Mouse (Mus musculus): Measurements from ENCODE around the gene Cyp8b1. TPM values are rescaled to one million over a fixed set of nuclear protein-coding genes. Genes with fewer than 3 reads are reported as not detected.

Gene Cyp8b1
- total and polyA plus RNA-seq, 2 experiments from 2014 or later = not detected

- no peaks in the 10 kb centered on the region for H3K36me3 ChIP-seq (ENCODE audit: insufficient read depth)
- H3K4me2 ChIP-seq (ENCODE audit: low read depth) = 0 out of 2 replicates have a peak overlapping the region, but pooled peaks have one; percentile 8
- H3K27me3 ChIP-seq (ENCODE audit: insufficient read depth, low read length) = no peaks in the 10 kb centered on the region
- no peaks in the 10 kb centered on the region for H3K9me3 ChIP-seq (ENCODE audit: low read length)
- 27% methylated on average over 14 of the region's 14 CpGs for WGBS
- ATAC-seq (no peak), DNase-seq (peak; percentile 46)
- H3K9ac ChIP-seq = no peak overlapping the region
- H3K4me3 ChIP-seq (ENCODE audit: low read depth, low read length) = no peak overlapping the region
- TF ChIP-seq CTCF (IDR thresholded peaks at IDR 0.05; ENCODE audit: low read depth) = peak; percentile 63
- no peaks in the 10 kb centered on the region for H3K4me1 ChIP-seq (ENCODE audit: insufficient read depth)
- no peak overlapping the region for H3K27ac ChIP-seq (ENCODE audit: low read depth, low read length)
Measured at GRCm38 (mm10) chr9:121880840-121881239, 35.3 kb downstream of the Cyp8b1 start.

- Histone ChIP-seq H3K4me2 (ENCODE audit: low read depth) (no peak overlapping the region), H3K4me3 (ENCODE audit: low read depth, low read length) (no peak overlapping the region), H3K27ac (ENCODE audit: low read depth, low read length) (no peak overlapping the region), H3K36me3 (ENCODE audit: insufficient read depth) (no peaks in the 10 kb centered on the region), H3K9ac (no peak overlapping the region), H3K9me3 (ENCODE audit: low read length) (no peaks in the 10 kb centered on the region), H3K4me1 (ENCODE audit: insufficient read depth) (no peaks in the 10 kb centered on the region), H3K27me3 (ENCODE audit: insufficient read depth, low read length) (no peaks in the 10 kb centered on the region)
- ATAC-seq (peak; percentile 25; the same call in 1 of the 2 replicates), DNase-seq (peak; percentile 68)
- 9% methylated on average over 3 of the region's 3 CpGs for WGBS
- TF ChIP-seq CTCF (IDR thresholded peaks at IDR 0.05; ENCODE audit: low read depth) = peak; percentile 83
Measured at GRCm38 (mm10) chr9:121877052-121877740, 38.9 kb downstream of the Cyp8b1 start.

GRCm38 (mm10) chr9:121873578-121873977 lies 42.5 kb downstream of the Cyp8b1 start:
- H3K9ac ChIP-seq = no peak overlapping the region
- no peaks in the 10 kb centered on the region for H3K36me3 ChIP-seq (ENCODE audit: insufficient read depth)
- no peak for TF ChIP-seq CTCF (IDR thresholded peaks at IDR 0.05; ENCODE audit: low read depth)
- no peak for DNase-seq
- no peak overlapping the region for H3K4me3 ChIP-seq (ENCODE audit: low read depth, low read length)
- no peaks in the 10 kb centered on the region for H3K4me1 ChIP-seq (ENCODE audit: insufficient read depth)
- no peak overlapping the region for H3K4me2 ChIP-seq (ENCODE audit: low read depth)
- H3K9me3 ChIP-seq (ENCODE audit: low read length) = no peaks in the 10 kb centered on the region
- no peaks in the 10 kb centered on the region for H3K27me3 ChIP-seq (ENCODE audit: insufficient read depth, low read length)
- no peak for ATAC-seq
- H3K27ac ChIP-seq (ENCODE audit: low read depth, low read length) = no peak overlapping the region

GRCm38 (mm10) chr9:121872062-121872683 lies 43.9 kb downstream of the Cyp8b1 start:
- no peak for TF ChIP-seq CTCF (IDR thresholded peaks at IDR 0.05; ENCODE audit: low read depth)
- 78% methylated on average over 2 of the region's 2 CpGs for WGBS

GRCm38 (mm10) chr9:121869973-121870515 lies 46.1 kb downstream of the Cyp8b1 start:
- WGBS = 48% methylated on average over 4 of the region's 4 CpGs
- ATAC-seq (no peak), DNase-seq (no peak)
- no peaks in the 10 kb centered on the region for H3K9me3 ChIP-seq (ENCODE audit: low read length)
- no peak overlapping the region for H3K4me3 ChIP-seq (ENCODE audit: low read depth, low read length)
- no peaks in the 10 kb centered on the region for H3K4me1 ChIP-seq (ENCODE audit: insufficient read depth)
- H3K27me3 ChIP-seq (ENCODE audit: insufficient read depth, low read length) = no peaks in the 10 kb centered on the region
- no peak for TF ChIP-seq CTCF (IDR thresholded peaks at IDR 0.05; ENCODE audit: low read depth)
- H3K4me2 ChIP-seq (ENCODE audit: low read depth) = no peak overlapping the region
- no peak overlapping the region for H3K27ac ChIP-seq (ENCODE audit: low read depth, low read length)
- H3K9ac ChIP-seq = no peak overlapping the region
- H3K36me3 ChIP-seq (ENCODE audit: insufficient read depth) = no peaks in the 10 kb centered on the region

More at GRCm38 (mm10) chr9:121872062-121872683, 43.9 kb downstream of the Cyp8b1 start:
- no peak for DNase-seq
- Histone ChIP-seq H3K4me3 (ENCODE audit: low read depth, low read length) (no peak overlapping the region), H3K27ac (ENCODE audit: low read depth, low read length) (no peak overlapping the region), H3K9ac (no peak overlapping the region), H3K4me1 (ENCODE audit: insufficient read depth) (no peaks in the 10 kb centered on the region), H3K36me3 (ENCODE audit: insufficient read depth) (no peaks in the 10 kb centered on the region), H3K9me3 (ENCODE audit: low read length) (no peaks in the 10 kb centered on the region), H3K4me2 (ENCODE audit: low read depth) (no peak overlapping the region), H3K27me3 (ENCODE audit: insufficient read depth, low read length) (no peaks in the 10 kb centered on the region)
- no peak for ATAC-seq

GRCm38 (mm10) chr9:121869432-121869831 lies 46.7 kb downstream of the Cyp8b1 start:
- ATAC-seq = no peak
- DNase-seq = no peak

GRCm38 (mm10) chr9:121868236-121868635 lies 47.9 kb downstream of the Cyp8b1 start:
- 62% methylated on average over 6 of the region's 6 CpGs for WGBS
- H3K27me3 ChIP-seq (ENCODE audit: insufficient read depth, low read length) = no peaks in the 10 kb centered on the region
- no peak overlapping the region for H3K4me3 ChIP-seq (ENCODE audit: low read depth, low read length)
- no peak overlapping the region for H3K27ac ChIP-seq (ENCODE audit: low read depth, low read length)
- no peak for TF ChIP-seq CTCF (IDR thresholded peaks at IDR 0.05; ENCODE audit: low read depth)
- no peak for ATAC-seq
- no peaks in the 10 kb centered on the region for H3K4me1 ChIP-seq (ENCODE audit: insufficient read depth)
- no peaks in the 10 kb centered on the region for H3K36me3 ChIP-seq (ENCODE audit: insufficient read depth)
- no peak overlapping the region for H3K9ac ChIP-seq
- H3K9me3 ChIP-seq (ENCODE audit: low read length) = no peaks in the 10 kb centered on the region
- H3K4me2 ChIP-seq (ENCODE audit: low read depth) = no peak overlapping the region
- no peak for DNase-seq

More at GRCm38 (mm10) chr9:121869432-121869831, 46.7 kb downstream of the Cyp8b1 start:
- Histone ChIP-seq H3K27me3 (ENCODE audit: insufficient read depth, low read length) (no peaks in the 10 kb centered on the region), H3K9ac (no peak overlapping the region), H3K27ac (ENCODE audit: low read depth, low read length) (no peak overlapping the region), H3K4me3 (ENCODE audit: low read depth, low read length) (no peak overlapping the region), H3K9me3 (ENCODE audit: low read length) (no peaks in the 10 kb centered on the region), H3K4me2 (ENCODE audit: low read depth) (no peak overlapping the region), H3K36me3 (ENCODE audit: insufficient read depth) (no peaks in the 10 kb centered on the region), H3K4me1 (ENCODE audit: insufficient read depth) (no peaks in the 10 kb centered on the region)
- no peak for TF ChIP-seq CTCF (IDR thresholded peaks at IDR 0.05; ENCODE audit: low read depth)
- WGBS = 90% methylated on average over 5 of the region's 5 CpGs

All from forebrain, postnatal 0 days (tissue).